Mouse (Mus musculus) right cerebral cortex, postnatal 4 days (tissue): ENCODE results near the gene Nsd2.
"Not testable (repeated sequence)": the region's sequence is repeated elsewhere in the genome, so short reads cannot be mapped to it uniquely, and the experiment has no call there.

Experiments used
- DNase-seq: peaks from one replicate; pipeline ENCODE4 v3.0.0-alpha.2; 2022

Nsd2 gene

DNA sequence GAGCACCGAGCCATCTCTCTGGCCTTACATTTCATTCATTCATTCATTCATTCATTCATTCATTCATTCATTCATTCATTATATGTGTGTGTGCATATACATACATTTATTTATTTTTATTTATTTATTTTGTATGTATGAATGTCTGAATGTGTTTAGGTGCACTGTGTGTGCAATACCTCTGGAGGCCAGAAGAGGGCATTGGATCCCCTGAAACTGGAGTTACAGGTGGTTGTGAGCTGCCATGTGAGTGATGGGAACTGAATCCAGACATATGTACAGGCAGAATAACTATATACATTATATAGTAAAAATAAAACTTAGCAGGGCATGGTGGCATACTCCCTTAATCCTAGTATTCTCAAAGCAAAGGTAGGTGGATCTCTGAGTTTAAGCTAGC is 32.6 kb downstream of the Nsd2 start:
- no peak for DNase-seq

DNA sequence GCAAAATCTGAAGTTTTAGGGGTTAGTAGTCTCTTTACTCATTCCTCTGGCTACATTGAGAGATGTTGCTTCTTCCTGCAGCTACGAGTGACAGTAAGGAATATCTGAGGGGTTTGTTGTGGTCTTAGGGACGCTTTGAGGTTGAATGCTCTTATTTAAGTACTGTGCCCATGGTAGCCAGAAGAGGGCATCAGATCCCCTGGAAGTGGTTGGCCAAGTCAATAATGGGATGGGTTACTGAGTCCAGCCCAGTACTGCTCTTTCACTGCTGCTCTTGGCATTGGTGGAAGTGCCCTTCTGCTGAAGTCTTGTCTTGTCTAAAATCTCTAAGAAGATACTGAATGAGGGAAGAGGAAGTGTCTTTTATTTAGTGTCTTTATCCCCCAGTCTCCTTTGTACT is 33.5 kb downstream of the Nsd2 start:
- DNase-seq, result no peak

DNA sequence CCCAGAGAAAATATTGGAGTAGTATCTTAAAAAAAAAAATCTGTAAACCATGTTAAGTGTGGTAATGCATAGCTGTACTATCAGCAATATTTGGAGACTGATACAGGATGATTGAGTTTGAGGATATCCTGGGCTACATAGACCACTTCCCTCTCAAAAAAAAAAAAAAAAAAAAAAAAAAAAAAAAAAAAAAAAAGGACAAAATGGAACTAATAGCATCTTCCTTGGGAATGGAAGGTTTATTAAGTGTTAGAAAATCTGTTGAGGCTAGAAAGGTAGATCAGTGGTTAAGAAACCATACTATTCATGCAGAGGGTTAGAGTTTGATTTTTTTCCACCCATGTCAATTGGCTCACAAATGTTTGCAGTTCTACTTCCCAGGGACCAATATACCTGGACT is 37.2 kb downstream of the Nsd2 start:
- DNase-seq, result no peak

- no peak for DNase-seq
Measured at GRCm38 (mm10) chr5:33875472-33875871, 54.9 kb downstream of the Nsd2 start.

DNA sequence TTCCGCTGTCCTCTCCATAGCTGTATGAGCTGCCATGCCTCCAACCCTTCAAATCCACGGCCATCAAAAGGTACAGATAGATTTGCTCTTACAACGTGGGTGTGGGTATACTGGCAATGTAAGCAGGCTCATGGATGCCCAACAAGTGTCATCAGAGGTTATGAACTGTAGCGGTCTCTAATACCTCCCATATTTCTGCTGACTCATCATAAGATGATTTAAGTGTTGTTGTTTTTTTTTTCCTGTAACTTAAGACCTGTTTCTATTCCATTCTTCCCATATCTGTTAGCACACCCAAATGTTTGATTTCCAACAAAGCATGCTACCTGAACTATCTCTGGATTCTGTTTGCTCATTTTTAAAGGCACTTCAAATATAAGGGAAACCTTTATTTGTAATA is 60.6 kb downstream of the Nsd2 start:
- no peak for DNase-seq

- no peak for DNase-seq
Measured at GRCm38 (mm10) chr5:33893406-33893805, 72.9 kb downstream of the Nsd2 start.

- no peak for DNase-seq
Measured at GRCm38 (mm10) chr5:33895116-33895515, 74.6 kb downstream of the Nsd2 start.

- no peak for DNase-seq
Measured at GRCm38 (mm10) chr5:33897158-33897557, 76.6 kb downstream of the Nsd2 start.

- DNase-seq, result no peak
Measured at GRCm38 (mm10) chr5:33898671-33899070, 78.1 kb downstream of the Nsd2 start.

GRCm38 (mm10) chr5:33899245-33899644 is 78.7 kb downstream of the Nsd2 start:
- no peak for DNase-seq

GRCm38 (mm10) chr5:33900101-33900500 is 79.6 kb downstream of the Nsd2 start:
- no peak for DNase-seq

DNA sequence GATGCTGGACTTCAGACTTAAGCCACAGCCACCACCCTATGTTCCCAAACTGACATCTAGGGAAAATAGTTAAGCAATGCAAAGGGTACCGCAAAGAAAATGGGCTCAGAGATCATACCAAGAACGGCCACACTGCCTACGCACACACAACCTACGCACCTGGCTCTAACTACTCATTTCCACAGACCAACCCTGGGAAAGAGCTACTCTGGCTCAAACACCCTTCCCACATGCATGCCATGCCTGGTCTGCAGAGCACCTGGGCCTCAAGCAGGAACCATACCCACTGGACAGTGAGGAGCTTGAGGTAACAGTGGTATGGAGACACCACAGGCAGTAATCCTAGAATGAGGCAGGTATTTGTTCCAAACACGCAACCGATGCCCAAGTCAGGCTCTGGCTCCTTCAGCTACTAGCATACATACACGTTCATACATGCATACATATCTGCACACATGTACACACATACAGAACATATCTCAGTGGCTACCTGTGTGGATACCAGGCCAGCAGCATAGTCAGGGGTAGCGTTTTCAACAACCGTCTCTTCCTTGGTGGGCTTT is 80.3 kb downstream of the Nsd2 start:
- no peak for DNase-seq

GRCm38 (mm10) chr5:33901278-33901677 is 80.8 kb downstream of the Nsd2 start:
- no peak for DNase-seq

GRCm38 (mm10) chr5:33902696-33903095 is 82.2 kb downstream of the Nsd2 start:
- no peak for DNase-seq

DNA sequence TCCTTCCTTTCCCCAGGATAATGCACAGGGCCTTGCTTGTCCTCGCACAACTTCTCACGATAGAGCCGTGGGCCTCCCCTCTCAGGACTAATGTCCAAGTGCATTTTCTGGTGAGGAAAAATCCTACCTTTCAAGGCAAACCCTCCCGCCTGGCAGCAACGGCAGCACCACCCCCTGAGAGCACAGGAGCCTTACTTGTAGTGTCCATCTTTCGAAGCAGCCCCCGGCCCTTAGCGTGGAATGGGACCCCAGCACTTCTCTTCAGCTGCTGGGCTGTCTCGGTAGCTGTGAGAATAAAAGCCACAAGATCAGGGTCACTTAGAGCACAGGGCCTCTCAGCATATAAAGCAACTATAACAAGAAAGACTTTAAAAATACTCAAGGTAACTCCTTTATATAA is 82.7 kb downstream of the Nsd2 start:
- no peak for DNase-seq

DNA sequence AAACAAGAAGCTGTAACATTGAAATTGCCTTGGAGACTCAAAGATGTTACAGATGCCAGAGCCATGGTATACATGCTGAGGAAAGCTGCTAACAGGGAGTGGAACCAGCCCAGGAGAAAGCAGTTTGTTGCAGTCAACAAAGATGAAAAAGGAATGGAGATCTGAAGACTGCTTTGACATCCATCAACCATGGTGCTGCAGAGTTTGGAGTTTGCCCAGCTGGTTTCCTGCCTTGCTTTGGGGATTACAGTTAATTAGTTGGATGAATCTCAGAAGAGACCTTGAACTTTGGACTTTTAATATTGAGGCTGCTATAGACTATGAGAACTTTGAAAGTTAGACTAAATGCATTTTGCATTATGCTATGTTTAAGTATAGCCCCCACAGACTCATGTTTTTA is 94.5 kb downstream of the Nsd2 start:
- not testable (repeated sequence) for DNase-seq

DNA sequence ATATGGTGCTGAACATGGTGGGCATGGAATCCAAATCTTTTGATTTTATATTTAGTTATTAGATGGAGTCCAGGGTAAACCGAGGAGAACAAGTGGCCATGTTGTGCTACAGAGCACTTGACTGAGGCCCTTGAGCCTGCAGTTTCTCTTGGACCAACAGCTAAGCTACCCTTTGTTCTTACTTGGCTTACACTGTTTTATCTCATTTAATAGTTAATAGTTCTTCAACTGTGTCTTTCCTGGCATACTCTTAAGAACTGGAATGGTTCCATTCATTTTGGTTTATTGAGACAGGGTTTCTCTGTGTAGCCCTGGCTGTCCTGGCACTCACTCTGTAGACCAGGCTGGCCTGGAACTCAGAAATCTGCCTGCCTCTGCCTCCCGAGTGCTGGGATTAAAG is 96.1 kb downstream of the Nsd2 start:
- not testable (repeated sequence) for DNase-seq

DNA sequence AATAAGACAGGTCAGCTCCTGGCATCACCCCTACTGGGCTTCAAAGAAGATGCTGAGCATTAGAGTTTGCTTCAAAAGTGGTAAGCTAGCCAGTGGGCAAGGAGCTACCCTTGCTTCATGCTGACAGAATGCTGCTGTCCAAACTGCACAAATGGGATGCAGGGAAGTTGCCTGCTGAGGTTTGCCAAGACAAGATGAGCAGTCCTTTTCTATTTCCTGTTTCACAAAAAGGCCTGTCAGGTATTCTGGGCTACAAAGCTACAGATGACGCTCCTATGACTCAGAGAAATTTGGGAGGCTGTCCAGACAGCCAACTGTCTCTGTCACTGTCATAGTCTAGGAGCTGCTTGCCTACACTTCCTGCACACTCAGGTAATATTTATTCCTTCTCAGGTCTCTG is 98.9 kb downstream of the Nsd2 start:
- DNase-seq, result no peak

GRCm38 (mm10) chr5:33920037-33920436 is 99.5 kb downstream of the Nsd2 start:
- DNase-seq, result no peak

DNA sequence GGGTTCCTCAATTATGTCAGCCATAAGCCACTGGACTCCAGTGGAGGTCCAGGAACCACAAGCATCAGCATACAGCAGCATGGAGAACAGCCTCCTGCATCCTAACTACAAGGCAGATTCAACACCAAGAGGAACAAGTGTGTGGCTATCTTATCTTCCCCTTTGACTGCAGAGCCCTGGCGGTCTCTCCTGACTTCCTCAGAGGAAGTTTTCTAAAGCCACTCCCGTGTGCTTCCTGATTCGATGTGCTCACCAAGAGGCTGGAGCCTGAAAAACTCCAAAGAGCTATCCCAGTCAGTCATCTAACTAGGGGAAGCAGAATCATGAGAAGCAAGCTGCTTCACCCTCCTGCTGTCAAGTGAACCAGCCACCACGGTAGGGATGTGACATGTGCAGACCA is 100.4 kb downstream of the Nsd2 start:
- no peak for DNase-seq

GRCm38 (mm10) chr5:33921486-33922235 is 101.1 kb downstream of the Nsd2 start:
- DNase-seq, result no peak

DNA sequence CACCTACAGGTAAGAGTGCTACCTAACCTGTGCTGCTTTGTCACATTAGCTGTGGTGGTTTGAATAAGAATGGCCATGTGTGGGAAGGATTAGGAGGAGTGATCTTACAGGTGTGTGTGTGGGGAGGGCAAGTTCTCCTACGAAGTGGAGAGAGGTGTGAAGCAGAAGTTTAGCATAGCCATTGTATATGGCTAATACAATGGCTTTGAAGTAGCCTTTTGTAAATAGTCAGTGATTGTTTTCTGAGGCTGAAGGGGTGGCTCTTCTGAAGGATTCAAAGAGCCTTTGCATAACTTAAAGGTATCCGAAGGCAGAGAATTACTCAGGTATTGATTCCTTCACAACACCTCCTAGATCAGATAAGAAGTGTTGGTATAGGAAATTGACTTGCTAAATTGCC is 102.0 kb downstream of the Nsd2 start:
- DNase-seq, result no peak

- DNase-seq, result no peak
Measured at GRCm38 (mm10) chr5:33926170-33926569, 105.6 kb downstream of the Nsd2 start.

- no peak for DNase-seq
Measured at GRCm38 (mm10) chr5:33932413-33932812, 111.9 kb downstream of the Nsd2 start.

- DNase-seq, result no peak
Measured at GRCm38 (mm10) chr5:33934081-33934480, 113.6 kb downstream of the Nsd2 start.
